Mouse (Mus musculus) myocyte (in vitro differentiated cells): ENCODE measurements at regions not wholly inside any gene's neighbourhood (a gene's known extent, or its start where the extent isn't known, plus 50 kb on each side); places are given as distances from the start of the nearest gene placed in this dataset.

Source experiments
- CEBPB ChIP-seq: IDR thresholded peaks from 2 replicates; pipeline ENCODE4 v1.6.1; 2011; ENCODE audit warnings: mild to moderate bottlenecking, moderate library complexity; ENCODE audit not compliant: poor library complexity, insufficient read depth, severe bottlenecking
- MAX ChIP-seq: IDR thresholded peaks from one replicate; pipeline ENCODE4 v1.6.1; 2011; ENCODE audit warnings: low read depth, mild to moderate bottlenecking, control low read depth
- MYOG ChIP-seq, 3 experiments: IDR thresholded peaks; one replicate each; pipeline ENCODE4 v1.6.1; 2011; ENCODE audit warnings: control low read depth in 2 of 3, low read depth in 2 of 3, mild to moderate bottlenecking in 2 of 3; ENCODE audit not compliant: insufficient read length in 2 of 3, control insufficient read depth in 1 of 3, insufficient read depth in 1 of 3
- POLR2AphosphoS2 ChIP-seq: IDR thresholded peaks from one replicate; pipeline ENCODE4 v1.6.1; 2011; ENCODE audit warnings: low read depth, control low read depth; ENCODE audit not compliant: insufficient read length
- TCF12 ChIP-seq: IDR thresholded peaks from one replicate; pipeline ENCODE4 v1.6.1; 2011; ENCODE audit warnings: mild to moderate bottlenecking, control low read depth; ENCODE audit not compliant: poor library complexity, insufficient read depth, severe bottlenecking

DNA sequence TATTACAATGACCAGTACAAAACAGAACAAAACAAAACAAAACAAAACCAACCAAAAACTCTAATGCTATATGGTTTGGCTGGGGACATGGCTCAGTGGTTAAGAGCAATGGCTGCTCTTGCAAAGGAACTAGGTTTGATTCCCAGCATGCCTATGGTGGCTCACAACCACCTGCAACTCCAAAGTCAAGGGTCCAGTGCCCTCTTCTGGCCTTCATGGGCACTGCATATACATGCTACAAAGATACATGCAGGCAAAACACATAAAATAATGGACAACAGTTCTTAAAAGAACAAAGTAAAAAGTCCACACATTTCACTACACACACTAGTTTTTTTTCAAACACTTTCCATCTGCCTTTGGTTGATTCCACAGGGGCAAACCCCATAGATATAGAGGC is 169.7 kb upstream of the Mocs1 start:
- TF ChIP-seq CEBPB (no peak), MYOG (IDR thresholded peaks at IDR 0.05; ENCODE audit: control insufficient read depth in 1 of 3, insufficient read depth in 1 of 3, insufficient read length in 2 of 3, low read depth in 2 of 3) (no peak), POLR2AphosphoS2 (no peak), TCF12 (no peak), MAX (no peak)
